Mouse (Mus musculus) bone marrow, adult 2 months (tissue): ENCODE measurements around the gene Izumo1r.

Experiments used
- CTCF ChIP-seq: fragments of 200-500 bp; IDR thresholded peaks from 2 replicates; pipeline ENCODE4 v1.5.1; 2011; ENCODE audit warnings: low read length, control low read depth; ENCODE audit not compliant: control insufficient read depth, insufficient read depth
- POLR2A ChIP-seq: fragments of 200-500 bp; IDR thresholded peaks from 2 replicates; pipeline ENCODE4 v1.6.1; 2011; ENCODE audit warnings: low read depth, mild to moderate bottlenecking, control low read depth, low read length, borderline replicate concordance; ENCODE audit not compliant: control insufficient read depth

GRCm38 (mm10) chr9:14917661-14918060 lies 13.9 kb upstream of the Izumo1r start:
- TF ChIP-seq POLR2A (no peak), CTCF (no peak)
